Mouse (Mus musculus) liver, adult 2 months (tissue): Measurements from ENCODE around the gene Sgip1. TPM values are rescaled to one million over a fixed set of nuclear protein-coding genes. Genes with fewer than 3 reads are reported as not detected.

Source experiments
- DNase-seq: peaks from one replicate; pipeline ENCODE4 v3.0.0-alpha.2; 2011; ENCODE audit warnings: low read depth, low spot score; ENCODE audit errors: extremely low read depth
- H3K27ac ChIP-seq: fragments of 200-500 bp; replicated peaks from 2 replicates; pipeline ENCODE4 v1.5.1; 2012; ENCODE audit warnings: low read depth, mild to moderate bottlenecking, control low read depth, inconsistent platforms, low read length; ENCODE audit not compliant: insufficient read depth
- H3K27me3 ChIP-seq: fragments of 200-500 bp; 2 replicates; pipeline ENCODE4 v1.6.1; 2012; ENCODE audit warnings: mild to moderate bottlenecking, moderate library complexity, low read length, inconsistent platforms; ENCODE audit not compliant: control insufficient read depth, insufficient read depth
- H3K36me3 ChIP-seq: fragments of 200-500 bp; 2 replicates; pipeline ENCODE4 v1.6.1; 2012; ENCODE audit warnings: low read length, inconsistent platforms; ENCODE audit not compliant: control insufficient read depth, insufficient read depth
- H3K4me1 ChIP-seq: fragments of 200-500 bp; 2 replicates; pipeline ENCODE4 v1.6.1; 2011; ENCODE audit warnings: low read length; ENCODE audit not compliant: control insufficient read depth, insufficient read depth
- H3K4me3 ChIP-seq: fragments of 200-500 bp; 2 replicates; pipeline ENCODE4 v1.5.1; 2011; ENCODE audit warnings: low read depth, mild to moderate bottlenecking, control low read depth, low read length, moderate library complexity; ENCODE audit not compliant: insufficient read depth
- H3K79me2 ChIP-seq: fragments of 200-500 bp; 2 replicates; pipeline ENCODE4 v1.6.1; 2012; ENCODE audit warnings: inconsistent platforms, mild to moderate bottlenecking, low read length, moderate library complexity; ENCODE audit not compliant: control insufficient read depth, insufficient read depth
- H3K9ac ChIP-seq: fragments of 200-500 bp; 2 replicates; pipeline ENCODE4 v1.6.1; 2012; ENCODE audit warnings: low read depth, mild to moderate bottlenecking, control low read depth, inconsistent platforms, low read length
- CTCF ChIP-seq: fragments of 200-500 bp; IDR thresholded peaks from 2 replicates; pipeline ENCODE4 v1.5.1; 2011; ENCODE audit warnings: low read depth, low read length, control low read depth
- POLR2A ChIP-seq: fragments of 200-500 bp; IDR thresholded peaks from 2 replicates; pipeline ENCODE4 v1.6.1; 2011; ENCODE audit warnings: low read length, control low read depth; ENCODE audit not compliant: insufficient read depth; ENCODE audit errors: extremely low read depth
- WGBS: fragments of 180-500 bp; shearing (Covaris S2); methylation state at CpG from one replicate; pipeline ENCODE4 v1.1.7; 2018; 5-methylcytosine and 5-hydroxymethylcytosine counted together
- polyA plus RNA-seq: library from polyadenylated mRNA; depleted of rRNA; stranded (reverse); fragments of >200 nt; gene quantifications from 2 replicates; pipeline ENCODE4 v1.2.3, GENCODE M21; 2012
- total RNA-seq: library from RNA; depleted of rRNA; stranded (reverse); fragments of >200 nt; gene quantifications from 2 replicates; pipeline ENCODE4 v1.2.3, GENCODE M21; 2014

The Sgip1 gene
- total and polyA plus RNA-seq, 2 experiments: 0.07 to 0.46 TPM

DNA sequence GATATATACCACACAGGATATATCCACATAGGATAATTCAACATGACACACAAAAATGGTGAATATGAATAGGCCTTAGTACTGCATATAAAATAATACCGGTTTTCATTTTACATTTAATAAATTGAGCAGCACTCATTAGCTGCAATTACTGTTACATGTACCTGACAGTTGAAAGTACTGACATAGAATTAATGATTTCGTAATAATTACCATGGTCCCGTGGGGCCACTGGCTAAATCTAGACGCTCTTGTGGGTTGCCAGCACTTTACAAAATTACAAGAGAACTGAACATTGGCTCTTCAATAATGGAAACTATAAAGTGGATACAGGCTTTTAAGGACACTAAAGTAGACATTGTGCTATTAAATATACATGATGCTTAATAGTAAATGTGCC lies 263.6 kb downstream of the Sgip1 start:
- H3K27ac ChIP-seq: no peak overlapping the region
- no peak overlapping the region for H3K4me3 ChIP-seq
- H3K9ac ChIP-seq: no peak overlapping the region
- no peaks in the 10 kb centered on the region for H3K4me1 ChIP-seq
- TF ChIP-seq CTCF: no peak
- no peak for TF ChIP-seq POLR2A
- no peaks in the 10 kb centered on the region for H3K36me3 ChIP-seq
- no peaks in the 10 kb centered on the region for H3K27me3 ChIP-seq
- no peaks in the 10 kb centered on the region for H3K79me2 ChIP-seq
- WGBS: 78% methylated on average over 4 of the region's 4 CpGs
- no peak for DNase-seq

DNA sequence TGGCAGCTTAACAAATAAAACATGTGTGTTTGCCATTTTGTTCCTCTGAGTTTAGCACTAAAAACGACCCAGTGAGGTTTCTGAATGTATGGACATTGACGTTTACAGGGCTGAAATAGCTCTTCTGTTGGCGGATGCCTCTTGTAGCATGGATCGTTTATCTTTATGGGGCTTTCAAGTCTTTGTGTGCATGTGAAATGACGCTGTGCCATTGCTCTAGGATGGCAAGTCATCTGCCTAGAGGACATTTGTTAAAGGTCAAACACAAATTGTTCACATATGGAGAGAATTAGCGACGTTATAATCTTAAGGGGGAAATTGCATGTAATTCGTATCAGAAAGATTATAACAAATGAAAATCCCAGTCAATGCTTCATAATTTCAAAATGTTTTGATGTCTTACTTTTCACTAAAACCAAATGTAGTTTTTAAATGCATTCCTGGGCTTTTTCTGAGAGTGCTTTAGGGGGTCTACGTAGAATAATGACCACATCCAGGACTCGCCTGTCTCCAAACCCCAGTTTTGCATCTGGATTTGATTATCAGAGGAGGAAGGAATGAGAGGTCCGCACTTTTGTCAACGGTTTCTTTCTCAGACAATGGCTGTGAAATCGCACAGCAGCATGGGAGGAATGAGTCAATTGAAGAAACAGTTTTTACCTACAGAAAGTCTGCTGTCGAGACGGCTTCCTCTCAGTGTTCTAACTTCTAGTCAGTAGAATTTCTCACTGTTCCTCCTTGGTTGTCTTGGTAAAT lies 264.3 kb downstream of the Sgip1 start:
- Histone ChIP-seq H3K4me1 (no peaks in the 10 kb centered on the region), H3K79me2 (no peaks in the 10 kb centered on the region)

DNA sequence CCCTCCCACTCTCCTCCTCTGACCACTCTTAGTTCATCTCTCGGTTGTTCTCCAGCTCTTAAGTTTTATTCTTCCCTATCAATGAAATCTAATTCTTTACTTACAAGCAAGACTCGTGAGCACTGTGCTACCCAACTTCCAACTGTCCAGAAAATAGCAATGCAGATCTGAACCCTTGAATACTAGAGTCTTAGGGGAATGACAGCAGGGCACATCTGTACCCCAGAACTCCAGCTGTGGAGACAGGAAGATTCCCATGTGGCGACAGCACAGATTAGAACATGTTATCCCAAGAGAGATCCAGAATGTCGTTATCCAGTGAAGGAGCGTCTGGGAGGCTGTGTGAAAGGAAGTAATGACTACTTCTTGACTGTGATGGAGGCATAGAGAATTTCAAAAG lies 265.2 kb downstream of the Sgip1 start:
- 90% methylated on average over 5 of the region's 5 CpGs for WGBS
- no peaks in the 10 kb centered on the region for H3K4me1 ChIP-seq

More for the DNA sequence above, 264.3 kb downstream of the Sgip1 start:
- 83% methylated on average over 15 of the region's 15 CpGs for WGBS
- Histone ChIP-seq H3K9ac (no peak overlapping the region), H3K36me3 (no peaks in the 10 kb centered on the region), H3K4me3 (no peak overlapping the region), H3K27ac (no peak overlapping the region), H3K27me3 (no peaks in the 10 kb centered on the region)
- TF ChIP-seq POLR2A (no peak), CTCF (no peak)
- no peak for DNase-seq

DNA sequence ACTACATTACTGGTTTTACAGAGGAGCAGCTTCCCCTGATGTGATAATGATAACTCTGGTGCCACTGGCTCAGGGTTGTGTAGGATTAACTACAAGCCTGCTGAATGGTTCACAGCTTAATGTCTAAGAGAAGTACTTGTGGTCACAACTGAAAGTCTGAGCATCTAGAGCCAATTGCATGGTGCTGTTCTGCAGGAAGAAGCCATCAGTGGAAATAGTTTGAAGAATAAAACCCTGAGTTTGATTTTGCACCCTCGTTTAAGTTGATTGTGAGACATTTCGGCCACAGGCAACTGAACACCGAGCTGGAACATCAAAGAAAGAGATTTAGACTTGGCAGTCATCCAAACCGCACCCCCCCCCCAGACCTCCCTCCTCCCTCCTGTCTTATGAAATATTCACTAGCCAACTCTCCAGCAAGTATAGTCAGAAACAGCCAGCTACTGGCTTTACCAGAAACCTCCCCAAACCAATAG lies 265.9 kb downstream of the Sgip1 start:
- no peak overlapping the region for H3K9ac ChIP-seq
- no peaks in the 10 kb centered on the region for H3K4me1 ChIP-seq
- TF ChIP-seq POLR2A: no peak
- no peak for TF ChIP-seq CTCF
- H3K4me3 ChIP-seq: no peak overlapping the region
- 12% methylated on average over 4 of the region's 4 CpGs for whole genome bisulfite sequencing
- H3K27me3 ChIP-seq: no peaks in the 10 kb centered on the region
- DNase-seq: no peak
- no peak overlapping the region for H3K27ac ChIP-seq
- H3K79me2 ChIP-seq: no peaks in the 10 kb centered on the region
- no peaks in the 10 kb centered on the region for H3K36me3 ChIP-seq

More for the DNA sequence above, 265.2 kb downstream of the Sgip1 start:
- TF ChIP-seq CTCF: no peak
- no peak for TF ChIP-seq POLR2A
- Histone ChIP-seq H3K4me3 (no peak overlapping the region), H3K79me2 (no peaks in the 10 kb centered on the region), H3K27me3 (no peaks in the 10 kb centered on the region), H3K27ac (no peak overlapping the region), H3K36me3 (no peaks in the 10 kb centered on the region), H3K9ac (no peak overlapping the region)
- DNase-seq: no peak

DNA sequence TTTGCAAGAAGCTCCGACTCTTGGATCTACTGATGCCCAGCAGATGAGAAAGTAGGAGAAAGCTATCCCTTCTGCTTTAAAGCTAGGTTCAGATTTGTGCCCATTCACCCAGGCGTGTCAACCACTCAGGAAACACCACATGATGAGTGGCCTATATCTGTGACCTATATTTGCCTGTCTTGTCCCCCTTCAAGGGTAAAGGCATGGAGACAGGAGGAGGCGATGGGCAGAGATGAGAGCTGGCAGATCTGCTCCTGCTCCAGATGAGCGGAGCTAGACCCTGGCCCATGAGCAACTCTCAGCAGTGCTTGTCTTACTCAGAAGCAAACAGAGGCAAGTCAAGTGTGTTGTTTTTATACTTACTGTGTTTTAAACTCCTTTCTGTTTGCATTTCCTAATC lies 269.6 kb downstream of the Sgip1 start:
- no peak overlapping the region for H3K27ac ChIP-seq
- no peak overlapping the region for H3K9ac ChIP-seq
- no peaks in the 10 kb centered on the region for H3K36me3 ChIP-seq
- no peaks in the 10 kb centered on the region for H3K27me3 ChIP-seq
- no peaks in the 10 kb centered on the region for H3K79me2 ChIP-seq
- TF ChIP-seq POLR2A (no peak), CTCF (no peak)
- WGBS: 96% methylated on average over 4 of the region's 4 CpGs
- no peaks in the 10 kb centered on the region for H3K4me1 ChIP-seq
- H3K4me3 ChIP-seq: no peak overlapping the region
- no peak for DNase-seq

DNA sequence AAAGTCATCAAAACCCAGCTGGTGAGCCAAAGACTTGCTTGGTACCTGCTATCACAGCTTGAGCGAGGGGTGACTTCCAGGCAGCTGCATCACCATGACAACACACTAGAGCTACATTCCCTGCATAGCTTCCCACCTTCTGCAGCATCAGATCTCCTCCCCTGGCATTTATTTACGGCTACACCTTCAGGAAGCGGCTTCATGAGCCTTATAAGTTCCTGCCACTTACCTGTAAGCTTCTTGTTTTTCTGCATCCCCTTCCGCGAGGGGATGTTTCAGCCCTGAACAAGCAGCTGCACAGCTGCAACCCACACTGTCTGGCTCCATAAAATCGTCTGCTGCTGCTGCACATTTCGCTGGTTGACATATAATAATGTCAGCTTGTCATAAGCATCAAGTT lies 270.7 kb downstream of the Sgip1 start:
- H3K36me3 ChIP-seq: no peaks in the 10 kb centered on the region
- H3K27ac ChIP-seq: no peak overlapping the region
- no peak overlapping the region for H3K9ac ChIP-seq
- no peaks in the 10 kb centered on the region for H3K79me2 ChIP-seq
- DNase-seq: no peak
- WGBS: 63% methylated on average over 7 of the region's 7 CpGs
- no peak overlapping the region for H3K4me3 ChIP-seq
- no peaks in the 10 kb centered on the region for H3K4me1 ChIP-seq
- TF ChIP-seq CTCF: no peak
- TF ChIP-seq POLR2A: no peak
- no peaks in the 10 kb centered on the region for H3K27me3 ChIP-seq
